Mouse (Mus musculus): ENCODE results near the gene Ybx1. TPM values are rescaled to one million over a fixed set of nuclear protein-coding genes. Genes with fewer than 3 reads are reported as not detected.
A peak's percentile ranks its signal among the peaks of the same experiment; 100 is the strongest.

Ybx1 gene
- polyA plus RNA-seq, 2 experiments, result 546 to 757 TPM

DNA sequence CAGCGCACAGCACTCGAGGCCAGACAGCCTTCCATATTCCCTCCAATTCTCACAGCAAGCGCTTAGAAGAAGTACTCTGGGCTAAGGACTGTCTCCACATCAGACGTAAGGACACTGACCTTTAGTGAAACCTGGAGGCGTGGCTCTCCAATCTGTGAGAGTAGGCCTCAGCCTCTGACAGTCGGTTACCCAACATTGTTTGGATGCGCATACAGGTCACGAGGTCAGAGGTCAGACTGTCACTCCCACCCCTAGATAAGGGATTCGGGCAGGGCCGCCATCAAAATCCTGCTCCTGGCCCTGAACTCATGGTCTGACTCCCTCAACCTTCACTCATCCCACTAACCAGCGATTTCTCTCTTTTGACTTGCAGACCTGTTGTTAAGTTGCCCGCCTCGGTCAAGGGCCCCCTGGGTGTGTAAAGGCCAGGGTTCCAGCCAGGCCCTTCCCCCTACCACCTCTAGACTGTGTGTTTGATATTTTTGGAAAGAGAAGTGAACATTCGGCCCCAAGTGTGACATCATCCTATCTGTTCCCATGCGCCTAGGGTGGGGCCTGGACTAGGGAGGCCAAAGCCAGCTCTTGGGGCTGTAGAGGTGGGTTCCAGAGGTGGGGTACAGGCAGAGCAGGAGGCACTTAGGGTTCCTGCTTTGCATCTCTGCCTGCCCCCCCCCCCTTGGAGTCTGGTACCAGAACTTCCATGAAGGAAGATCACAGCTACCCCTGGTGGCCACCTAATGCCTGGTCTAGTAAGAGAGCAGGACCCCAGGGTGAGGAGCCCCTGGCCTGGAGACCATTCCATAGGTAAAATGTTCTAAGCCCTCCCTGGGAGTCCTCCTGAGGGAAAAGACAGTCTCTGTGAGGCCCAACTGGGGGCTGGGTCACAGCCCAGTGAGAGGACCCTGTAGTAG is 34.8 kb downstream of the Ybx1 start:
- ATAC-seq (ENCODE audit: low FRiP score, low read depth) (no peak), DNase-seq (ENCODE audit: low spot score) (no peak)
- Histone ChIP-seq H3K9me3 (ENCODE audit: control insufficient read depth, low read length) (no peaks in the 10 kb centered on the region), H3K27me3 (ENCODE audit: control insufficient read depth, insufficient read depth, low read length) (no peaks in the 10 kb centered on the region), H3K4me2 (replicated peaks; ENCODE audit: low read depth, low read length, severe bottlenecking) (no peak overlapping the region), H3K9ac (ENCODE audit: low read depth, low read length, severe bottlenecking) (no peak overlapping the region), H3K4me3 (replicated peaks; ENCODE audit: low read length) (no peak overlapping the region), H3K4me1 (ENCODE audit: control insufficient read depth, insufficient read depth, low read length) (peaks cover 4% of the 10 kb centered on the region), H3K27ac (replicated peaks; ENCODE audit: low read depth, low read length) (no peak overlapping the region), H3K36me3 (ENCODE audit: control insufficient read depth, insufficient read depth, low read length) (no peaks in the 10 kb centered on the region)
- 86% methylated on average over 15 of the region's 15 CpGs for WGBS
- TF ChIP-seq POLR2A (IDR thresholded peaks at IDR 0.05; ENCODE audit: borderline replicate concordance, extremely low read depth, insufficient read depth, insufficient read length), result no peak

- Histone ChIP-seq H3K4me1 (ENCODE audit: control insufficient read depth, insufficient read depth, low read length) (peaks cover 14% of the 10 kb centered on the region), H3K9me3 (ENCODE audit: control insufficient read depth, low read length) (no peaks in the 10 kb centered on the region), H3K9ac (ENCODE audit: low read depth, low read length, severe bottlenecking) (no peak overlapping the region), H3K27me3 (ENCODE audit: control insufficient read depth, insufficient read depth, low read length) (no peaks in the 10 kb centered on the region), H3K27ac (replicated peaks; ENCODE audit: low read depth, low read length) (no peak overlapping the region), H3K36me3 (ENCODE audit: control insufficient read depth, insufficient read depth, low read length) (no peaks in the 10 kb centered on the region), H3K4me2 (replicated peaks; ENCODE audit: low read depth, low read length, severe bottlenecking) (no peak overlapping the region), H3K4me3 (replicated peaks; ENCODE audit: low read length) (no peak overlapping the region)
- DNase-seq (ENCODE audit: low spot score), result no peak
- ATAC-seq (ENCODE audit: low FRiP score, low read depth), result no peak
- WGBS, result 70% methylated on average over 6 of the region's 6 CpGs
- TF ChIP-seq POLR2A (IDR thresholded peaks at IDR 0.05; ENCODE audit: borderline replicate concordance, extremely low read depth, insufficient read depth, insufficient read length), result no peak
These were observed 37.3 kb downstream of the Ybx1 start for GRCm38 (mm10) chr4:119257083-119257482.

GRCm38 (mm10) chr4:119255351-119255750 is 39.1 kb downstream of the Ybx1 start, which contains the start of gene Cldn19:
Gene Cldn19 (plus strand): TSS chr4:119255414.
- DNase-seq (ENCODE audit: low spot score), result no peak
- WGBS, result 84% methylated on average over 12 of the region's 12 CpGs
- ATAC-seq (ENCODE audit: low FRiP score, low read depth), result no peak
- TF ChIP-seq POLR2A (IDR thresholded peaks at IDR 0.05; ENCODE audit: borderline replicate concordance, extremely low read depth, insufficient read depth, insufficient read length), result no peak
- Histone ChIP-seq H3K4me2 (replicated peaks; ENCODE audit: low read depth, low read length, severe bottlenecking) (no peak within 1 kb of the TSS), H3K27ac (replicated peaks; ENCODE audit: low read depth, low read length) (peak within 1 kb of the TSS; percentile 75), H3K4me3 (replicated peaks; ENCODE audit: low read length) (no peak within 1 kb of the TSS), H3K27me3 (ENCODE audit: control insufficient read depth, insufficient read depth, low read length) (no peaks in the 10 kb centered on the region), H3K4me1 (ENCODE audit: control insufficient read depth, insufficient read depth, low read length) (peaks cover 14% of the 10 kb centered on the region), H3K36me3 (ENCODE audit: control insufficient read depth, insufficient read depth, low read length) (no peaks in the 10 kb centered on the region), H3K9ac (ENCODE audit: low read depth, low read length, severe bottlenecking) (peak within 1 kb of the TSS; percentile 29; the same call in 1 of the 2 replicates), H3K9me3 (ENCODE audit: control insufficient read depth, low read length) (no peaks in the 10 kb centered on the region)

DNA sequence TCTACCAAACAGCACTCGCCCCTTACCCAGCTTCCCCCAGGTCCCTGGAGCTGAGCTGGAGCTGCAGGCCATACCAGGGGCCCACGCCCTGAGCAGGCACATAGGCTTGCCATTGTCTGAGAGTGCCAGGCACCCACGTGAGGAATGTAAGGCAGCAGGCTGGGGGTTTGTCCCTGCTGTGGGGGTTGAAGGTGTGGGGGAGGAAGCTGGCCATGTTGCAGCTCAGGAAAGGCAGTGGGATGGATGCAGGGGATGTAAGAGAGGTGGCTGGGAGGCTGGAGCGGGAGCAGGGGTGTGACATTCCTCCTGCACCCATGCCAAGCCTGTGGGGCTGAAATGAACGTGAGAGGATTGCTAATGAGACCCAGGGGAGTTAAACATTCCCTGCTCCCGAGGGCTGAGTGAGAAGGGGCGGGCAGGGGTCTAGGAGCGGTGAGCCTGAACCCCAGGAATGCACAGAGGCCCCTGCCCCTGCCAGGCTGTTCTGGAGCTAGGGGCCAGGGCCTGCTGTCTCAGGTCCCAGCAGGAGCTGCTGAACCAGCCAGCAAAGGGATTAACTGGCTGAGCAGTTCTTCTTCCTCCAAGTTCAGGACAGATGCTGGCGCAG is 40.3 kb downstream of the Ybx1 start:
- H3K4me2 ChIP-seq (replicated peaks; ENCODE audit: low read depth, low read length, severe bottlenecking), result no peak overlapping the region
- H3K27ac ChIP-seq (replicated peaks; ENCODE audit: low read depth, low read length), result peak overlapping the region; percentile 75
- H3K9me3 ChIP-seq (ENCODE audit: control insufficient read depth, low read length), result no peaks in the 10 kb centered on the region
- no peaks in the 10 kb centered on the region for H3K36me3 ChIP-seq (ENCODE audit: control insufficient read depth, insufficient read depth, low read length)
- no peaks in the 10 kb centered on the region for H3K27me3 ChIP-seq (ENCODE audit: control insufficient read depth, insufficient read depth, low read length)
- peak; percentile 32 for DNase-seq (ENCODE audit: low spot score)
- H3K9ac ChIP-seq (ENCODE audit: low read depth, low read length, severe bottlenecking), result peak overlapping the region; percentile 29; the same call in 1 of the 2 replicates
- peaks cover 14% of the 10 kb centered on the region for H3K4me1 ChIP-seq (ENCODE audit: control insufficient read depth, insufficient read depth, low read length)
- no peak for TF ChIP-seq POLR2A (IDR thresholded peaks at IDR 0.05; ENCODE audit: borderline replicate concordance, extremely low read depth, insufficient read depth, insufficient read length)
- 32% methylated on average over 6 of the region's 9 CpGs for WGBS
- no peak overlapping the region for H3K4me3 ChIP-seq (replicated peaks; ENCODE audit: low read length)
- peak; percentile 42 for ATAC-seq (ENCODE audit: low FRiP score, low read depth)

DNA sequence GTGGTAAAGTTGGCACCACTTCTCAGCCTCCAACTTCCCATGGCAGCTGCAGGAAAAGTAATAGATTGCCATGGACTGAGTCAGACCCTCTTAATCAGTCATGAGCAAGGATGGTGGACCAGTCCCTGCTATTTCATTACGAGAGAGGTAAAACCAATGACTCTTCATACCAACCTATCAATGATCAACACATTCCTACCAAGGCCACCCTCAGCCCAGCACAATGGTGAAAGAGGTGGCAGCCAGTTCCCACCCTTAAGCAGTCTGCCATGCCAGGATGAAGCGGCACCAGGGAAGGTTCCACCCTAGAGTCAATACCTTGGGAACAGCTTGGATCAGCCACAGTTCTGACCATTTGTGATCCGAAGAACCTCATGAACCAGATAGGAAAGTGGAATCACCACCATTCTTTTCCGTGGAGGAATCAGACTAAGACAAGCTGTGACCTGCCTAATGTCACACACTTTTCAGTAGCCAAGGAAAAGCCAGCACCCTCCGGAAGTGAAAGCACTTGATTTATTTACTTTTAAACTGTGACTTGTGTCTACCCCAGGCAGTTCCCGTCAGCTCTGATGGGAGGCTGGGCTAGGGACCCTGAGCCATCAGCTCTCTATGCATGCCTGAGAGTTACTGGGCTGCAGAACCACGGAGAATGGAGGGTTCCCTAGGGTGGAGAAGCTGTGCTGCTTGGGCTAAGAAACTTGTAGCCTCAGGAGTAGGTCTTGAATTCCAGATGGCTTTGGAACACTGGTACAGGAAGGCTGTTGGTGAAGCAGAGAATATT is 42.2 kb downstream of the Ybx1 start:
- Histone ChIP-seq H3K4me2 (replicated peaks; ENCODE audit: low read depth, low read length, severe bottlenecking) (no peak overlapping the region), H3K4me1 (ENCODE audit: control insufficient read depth, insufficient read depth, low read length) (peaks cover 14% of the 10 kb centered on the region), H3K27me3 (ENCODE audit: control insufficient read depth, insufficient read depth, low read length) (no peaks in the 10 kb centered on the region), H3K4me3 (replicated peaks; ENCODE audit: low read length) (no peak overlapping the region), H3K36me3 (ENCODE audit: control insufficient read depth, insufficient read depth, low read length) (peaks cover 15% of the 10 kb centered on the region), H3K9me3 (ENCODE audit: control insufficient read depth, low read length) (no peaks in the 10 kb centered on the region), H3K27ac (replicated peaks; ENCODE audit: low read depth, low read length) (0 out of 2 replicates have a peak overlapping the region, but pooled peaks have one; percentile 19), H3K9ac (ENCODE audit: low read depth, low read length, severe bottlenecking) (no peak overlapping the region)
- no peak for TF ChIP-seq POLR2A (IDR thresholded peaks at IDR 0.05; ENCODE audit: borderline replicate concordance, extremely low read depth, insufficient read depth, insufficient read length)
- ATAC-seq (ENCODE audit: low FRiP score, low read depth) (no peak), DNase-seq (ENCODE audit: low spot score) (no peak)
- WGBS, result 52% methylated on average over 7 of the region's 7 CpGs
